Mouse (Mus musculus) limb, embryonic 13.5 days (tissue): ENCODE measurements around the gene Pam. TPM values are rescaled to one million over a fixed set of nuclear protein-coding genes. Genes with fewer than 3 reads are reported as not detected.

ENCODE experiments used
- ATAC-seq: fragments of 200-750 bp; cut with Nextera tagmentation; 2 replicates; pipeline ENCODE4 v1.8.0; 2017; ENCODE audit warnings: low read depth, moderate number of reproducible peaks, moderate TSS enrichment; ENCODE audit not compliant: low FRiP score
- H3K27ac ChIP-seq: fragments of 300-500 bp; sonication (generic); 2 replicates; pipeline ENCODE4 v1.5.1; 2015; ENCODE audit warnings: inconsistent platforms, mild to moderate bottlenecking, moderate library complexity
- H3K27me3 ChIP-seq: fragments of 300-500 bp; sonication (generic); 2 replicates; pipeline ENCODE4 v1.6.1; 2015; ENCODE audit warnings: mild to moderate bottlenecking, inconsistent platforms
- H3K36me3 ChIP-seq: fragments of 300-500 bp; sonication (generic); 2 replicates; pipeline ENCODE4 v1.6.1; 2015; ENCODE audit warnings: inconsistent platforms, mild to moderate bottlenecking, moderate library complexity
- H3K4me1 ChIP-seq: fragments of 300-500 bp; sonication (generic); 2 replicates; pipeline ENCODE4 v1.6.1; 2015; ENCODE audit warnings: inconsistent platforms
- H3K4me2 ChIP-seq: fragments of 300-500 bp; sonication (generic); replicated peaks from 2 replicates; pipeline ENCODE4 v1.6.1; 2015; ENCODE audit warnings: inconsistent platforms, mild to moderate bottlenecking, moderate library complexity
- H3K4me3 ChIP-seq: fragments of 300-500 bp; sonication (generic); 2 replicates; pipeline ENCODE4 v1.5.1; 2015; ENCODE audit warnings: moderate library complexity, mild to moderate bottlenecking, inconsistent platforms
- H3K9ac ChIP-seq: fragments of 300-500 bp; sonication (generic); 2 replicates; pipeline ENCODE4 v1.6.1; 2015; ENCODE audit warnings: mild to moderate bottlenecking, inconsistent platforms
- H3K9me3 ChIP-seq: fragments of 300-500 bp; sonication (generic); 2 replicates; pipeline ENCODE4 v1.6.1; 2016; ENCODE audit warnings: inconsistent platforms
- WGBS: fragments of 180-500 bp; shearing (Covaris S2); methylation state at CpG from one replicate; pipeline ENCODE4 v1.1.7; 2015; 5-methylcytosine and 5-hydroxymethylcytosine counted together
- polyA plus RNA-seq: library from polyadenylated mRNA; unstranded; fragments of >200 nt; fragmentation: Nextera tagmentation; extraction: Ambion mirVana; gene quantifications from 2 replicates; pipeline ENCODE4 v1.2.1, GENCODE M21; 2015

Gene Pam
- polyA plus RNA-seq, 1 experiment from 2014 or later: 45.3 TPM

GRCm38 (mm10) chr1:97877037-97877436 lies 218.4 kb downstream of the Pam start:
- H3K4me3 ChIP-seq: no peak overlapping the region
- no peaks in the 10 kb centered on the region for H3K9me3 ChIP-seq
- no peak overlapping the region for H3K4me2 ChIP-seq
- no peak overlapping the region for H3K9ac ChIP-seq
- no peaks in the 10 kb centered on the region for H3K4me1 ChIP-seq
- no peak for ATAC-seq
- 0 out of 2 replicates have a peak, but pooled peaks cover 7% of the 10 kb centered on the region for H3K36me3 ChIP-seq
- H3K27ac ChIP-seq: no peak overlapping the region
- no peaks in the 10 kb centered on the region for H3K27me3 ChIP-seq

- H3K27me3 ChIP-seq: no peaks in the 10 kb centered on the region
- H3K9me3 ChIP-seq: no peaks in the 10 kb centered on the region
- no peak overlapping the region for H3K27ac ChIP-seq
- H3K9ac ChIP-seq: no peak overlapping the region
- H3K4me2 ChIP-seq: no peak overlapping the region
- no peaks in the 10 kb centered on the region for H3K4me1 ChIP-seq
- 90% methylated on average over 2 of the region's 2 CpGs for WGBS
- 0 out of 2 replicates have a peak, but pooled peaks cover 7% of the 10 kb centered on the region for H3K36me3 ChIP-seq
- H3K4me3 ChIP-seq: no peak overlapping the region
- ATAC-seq: no peak
These were observed 221.9 kb downstream of the Pam start for GRCm38 (mm10) chr1:97873490-97874054.

GRCm38 (mm10) chr1:97872493-97872892 lies 223.0 kb downstream of the Pam start:
- H3K4me1 ChIP-seq: no peaks in the 10 kb centered on the region
- H3K27me3 ChIP-seq: no peaks in the 10 kb centered on the region
- H3K4me2 ChIP-seq: no peak overlapping the region
- no peak overlapping the region for H3K27ac ChIP-seq
- WGBS: 76% methylated on average over 5 of the region's 5 CpGs
- H3K4me3 ChIP-seq: no peak overlapping the region
- 0 out of 2 replicates have a peak, but pooled peaks cover 7% of the 10 kb centered on the region for H3K36me3 ChIP-seq
- no peak overlapping the region for H3K9ac ChIP-seq
- ATAC-seq: no peak
- H3K9me3 ChIP-seq: no peaks in the 10 kb centered on the region

- Histone ChIP-seq H3K9me3 (no peaks in the 10 kb centered on the region), H3K27ac (no peak overlapping the region), H3K4me3 (no peak overlapping the region), H3K36me3 (0 out of 2 replicates have a peak, but pooled peaks cover 7% of the 10 kb centered on the region), H3K27me3 (no peaks in the 10 kb centered on the region), H3K4me1 (no peaks in the 10 kb centered on the region), H3K9ac (no peak overlapping the region), H3K4me2 (no peak overlapping the region)
- no peak for ATAC-seq
- WGBS: 86% methylated on average over 2 of the region's 2 CpGs
These were observed 223.4 kb downstream of the Pam start for GRCm38 (mm10) chr1:97872072-97872471.

DNA sequence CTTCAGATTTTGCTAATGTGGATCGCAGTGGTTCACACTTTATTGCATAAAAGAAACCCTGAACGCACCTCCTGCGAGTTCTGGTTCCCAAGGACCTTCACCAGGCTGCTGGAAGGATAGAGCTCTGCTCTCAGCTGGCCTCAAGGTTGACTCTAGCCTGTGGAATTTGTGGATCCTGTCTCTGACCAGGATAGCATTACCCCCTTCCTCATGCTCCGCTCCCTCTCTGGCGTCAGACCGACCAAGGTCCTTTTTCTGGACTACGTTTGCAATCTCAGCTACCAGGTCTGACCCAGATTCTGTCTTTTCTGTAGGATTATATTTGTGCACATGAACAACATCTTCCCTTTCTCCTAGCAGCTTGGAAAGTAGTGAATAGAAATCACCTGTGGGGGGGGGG lies 231.3 kb downstream of the Pam start:
- no peak overlapping the region for H3K4me3 ChIP-seq
- H3K36me3 ChIP-seq: no peaks in the 10 kb centered on the region
- H3K4me1 ChIP-seq: no peaks in the 10 kb centered on the region
- no peaks in the 10 kb centered on the region for H3K9me3 ChIP-seq
- no peak overlapping the region for H3K27ac ChIP-seq
- WGBS: 94% methylated on average over 7 of the region's 7 CpGs
- no peak overlapping the region for H3K4me2 ChIP-seq
- H3K9ac ChIP-seq: no peak overlapping the region
- H3K27me3 ChIP-seq: no peaks in the 10 kb centered on the region
- ATAC-seq: no peak

DNA sequence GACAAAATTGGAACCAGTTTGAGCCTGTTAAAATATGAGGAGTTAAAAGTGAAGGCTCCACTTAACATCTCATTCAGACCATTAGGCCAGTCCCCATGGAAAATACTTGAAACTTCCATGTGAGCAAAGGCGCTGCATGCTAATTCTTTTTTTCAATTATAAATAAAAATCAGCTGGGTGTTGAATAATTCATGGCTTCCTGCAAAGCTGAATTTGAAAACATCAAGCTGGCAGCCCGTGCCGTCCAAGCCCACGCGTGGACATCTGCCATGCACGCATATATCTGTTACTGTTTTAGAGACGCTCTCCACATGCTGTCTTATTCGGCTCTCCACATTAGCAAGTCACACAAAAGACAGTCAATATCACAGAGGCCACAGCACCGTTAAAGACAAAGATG lies 232.3 kb downstream of the Pam start:
- Histone ChIP-seq H3K4me3 (no peak overlapping the region), H3K27ac (no peak overlapping the region), H3K27me3 (no peaks in the 10 kb centered on the region), H3K4me2 (no peak overlapping the region), H3K36me3 (no peaks in the 10 kb centered on the region), H3K4me1 (no peaks in the 10 kb centered on the region), H3K9me3 (no peaks in the 10 kb centered on the region), H3K9ac (no peak overlapping the region)
- WGBS: 84% methylated on average over 9 of the region's 9 CpGs
- no peak for ATAC-seq

DNA sequence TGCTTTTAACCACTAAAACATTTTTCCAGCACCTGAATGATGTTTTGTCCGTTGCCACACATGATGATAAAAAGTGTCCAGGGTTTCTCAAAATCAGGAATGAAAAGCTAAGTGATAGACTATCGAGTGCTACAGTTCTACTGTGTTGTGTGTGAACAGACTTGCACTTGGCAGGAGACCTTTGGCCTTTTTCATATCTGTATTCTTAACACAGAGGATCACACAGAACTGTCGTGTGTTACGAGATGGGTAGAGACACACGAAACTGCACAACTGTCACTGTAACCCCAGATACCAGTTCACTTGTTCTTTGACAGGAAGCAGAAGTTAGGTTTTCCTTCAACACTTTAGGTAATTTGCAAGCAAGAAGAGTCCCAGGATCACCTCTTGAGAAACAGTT lies 232.7 kb downstream of the Pam start:
- 82% methylated on average over 5 of the region's 5 CpGs for WGBS
- H3K4me1 ChIP-seq: no peaks in the 10 kb centered on the region
- no peak overlapping the region for H3K4me2 ChIP-seq
- H3K9ac ChIP-seq: no peak overlapping the region
- no peaks in the 10 kb centered on the region for H3K9me3 ChIP-seq
- H3K36me3 ChIP-seq: no peaks in the 10 kb centered on the region
- no peaks in the 10 kb centered on the region for H3K27me3 ChIP-seq
- no peak overlapping the region for H3K4me3 ChIP-seq
- no peak overlapping the region for H3K27ac ChIP-seq
- ATAC-seq: no peak

DNA sequence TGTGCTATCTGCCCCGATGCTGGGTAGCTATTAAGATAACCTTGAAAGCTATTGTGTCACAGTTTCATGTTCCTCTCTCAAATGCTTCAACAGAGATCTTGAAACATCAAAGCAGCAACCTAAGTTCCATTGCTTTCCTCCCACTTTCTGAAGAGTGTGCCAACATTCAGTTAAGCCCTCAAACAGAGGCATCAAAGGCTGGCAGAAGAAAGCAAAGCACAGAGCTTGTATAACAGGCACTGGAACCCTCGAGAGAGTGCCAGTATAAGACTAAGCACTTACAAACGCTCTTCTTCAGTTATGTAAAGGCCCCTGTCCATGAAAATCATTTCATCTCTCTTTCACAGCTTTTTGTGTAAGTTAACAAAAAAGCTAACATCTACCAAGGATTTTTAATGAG lies 241.2 kb downstream of the Pam start:
- H3K4me1 ChIP-seq: no peaks in the 10 kb centered on the region
- 82% methylated on average over 3 of the region's 3 CpGs for WGBS
- H3K4me3 ChIP-seq: no peak overlapping the region
- H3K27me3 ChIP-seq: no peaks in the 10 kb centered on the region
- H3K36me3 ChIP-seq: no peaks in the 10 kb centered on the region
- no peak for ATAC-seq
- H3K27ac ChIP-seq: no peak overlapping the region
- no peak overlapping the region for H3K4me2 ChIP-seq
- H3K9me3 ChIP-seq: no peaks in the 10 kb centered on the region
- no peak overlapping the region for H3K9ac ChIP-seq

GRCm38 (mm10) chr1:97851601-97852175 lies 243.8 kb downstream of the Pam start:
- ATAC-seq: no peak
- H3K27me3 ChIP-seq: no peaks in the 10 kb centered on the region
- no peak overlapping the region for H3K4me3 ChIP-seq
- no peaks in the 10 kb centered on the region for H3K4me1 ChIP-seq
- H3K27ac ChIP-seq: no peak overlapping the region
- H3K9ac ChIP-seq: no peak overlapping the region
- H3K4me2 ChIP-seq: no peak overlapping the region
- H3K9me3 ChIP-seq: no peaks in the 10 kb centered on the region
- 89% methylated on average over 13 of the region's 13 CpGs for WGBS
- H3K36me3 ChIP-seq: no peaks in the 10 kb centered on the region

DNA sequence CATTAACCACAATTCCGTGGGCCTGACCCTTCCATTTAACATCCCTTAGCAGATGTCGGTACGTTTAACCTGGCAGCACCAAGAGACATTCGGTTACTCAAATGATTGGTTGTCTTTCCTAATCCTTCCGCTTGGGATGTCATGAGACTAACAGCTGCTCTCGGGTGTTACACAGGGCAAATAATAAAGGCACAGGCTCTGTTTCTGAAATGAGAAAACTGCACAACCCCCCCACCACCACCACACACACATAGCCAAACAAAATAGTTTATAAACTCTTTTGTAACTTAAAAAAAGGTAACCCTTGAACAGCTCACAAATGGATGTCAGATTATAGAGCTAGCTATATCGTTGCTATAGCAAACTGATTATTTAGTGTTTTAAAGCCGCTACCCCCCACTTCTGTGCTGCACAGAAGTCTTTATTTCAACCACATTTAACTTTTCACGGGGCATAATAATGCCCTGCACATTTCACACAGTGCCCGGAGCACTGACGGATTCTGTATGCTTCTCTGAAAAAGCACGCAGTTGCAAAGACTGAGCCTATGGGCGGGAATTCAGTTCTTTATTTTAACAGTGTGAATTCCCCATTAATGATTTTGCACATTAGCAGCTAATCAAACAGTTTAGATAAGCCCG lies 246.7 kb downstream of the Pam start:
- Histone ChIP-seq H3K4me3 (no peak overlapping the region), H3K4me1 (no peaks in the 10 kb centered on the region), H3K4me2 (no peak overlapping the region), H3K27me3 (no peaks in the 10 kb centered on the region), H3K9me3 (no peaks in the 10 kb centered on the region), H3K9ac (no peak overlapping the region), H3K27ac (no peak overlapping the region), H3K36me3 (no peaks in the 10 kb centered on the region)
- ATAC-seq: no peak
- 60% methylated on average over 14 of the region's 14 CpGs for WGBS

- no peaks in the 10 kb centered on the region for H3K27me3 ChIP-seq
- no peak overlapping the region for H3K4me3 ChIP-seq
- 0 out of 2 replicates have a peak, but pooled peaks cover 4% of the 10 kb centered on the region for H3K36me3 ChIP-seq
- no peak for ATAC-seq
- H3K4me2 ChIP-seq: no peak overlapping the region
- no peak overlapping the region for H3K9ac ChIP-seq
- H3K27ac ChIP-seq: no peak overlapping the region
- H3K9me3 ChIP-seq: no peaks in the 10 kb centered on the region
- H3K4me1 ChIP-seq: no peaks in the 10 kb centered on the region
These were observed 252.0 kb downstream of the Pam start for GRCm38 (mm10) chr1:97843220-97843992.

- no peak for ATAC-seq
- no peak overlapping the region for H3K27ac ChIP-seq
These were observed 261.1 kb downstream of the Pam start for GRCm38 (mm10) chr1:97834354-97834822.

More at GRCm38 (mm10) chr1:97834354-97834822, 261.1 kb downstream of the Pam start:
- H3K4me1 ChIP-seq: peaks cover 7% of the 10 kb centered on the region; the same call in 1 of the 2 replicates
- WGBS: 80% methylated on average over 5 of the region's 5 CpGs
- no peak overlapping the region for H3K4me3 ChIP-seq
- H3K36me3 ChIP-seq: peaks cover 9% of the 10 kb centered on the region
- H3K4me2 ChIP-seq: no peak overlapping the region
- no peak overlapping the region for H3K9ac ChIP-seq
- H3K27me3 ChIP-seq: no peaks in the 10 kb centered on the region
- H3K9me3 ChIP-seq: no peaks in the 10 kb centered on the region
